Mouse (Mus musculus): ENCODE measurements around the gene Pter.
A peak's percentile ranks its signal among the peaks of the same experiment; 100 is the strongest.

Gene Pter

DNA sequence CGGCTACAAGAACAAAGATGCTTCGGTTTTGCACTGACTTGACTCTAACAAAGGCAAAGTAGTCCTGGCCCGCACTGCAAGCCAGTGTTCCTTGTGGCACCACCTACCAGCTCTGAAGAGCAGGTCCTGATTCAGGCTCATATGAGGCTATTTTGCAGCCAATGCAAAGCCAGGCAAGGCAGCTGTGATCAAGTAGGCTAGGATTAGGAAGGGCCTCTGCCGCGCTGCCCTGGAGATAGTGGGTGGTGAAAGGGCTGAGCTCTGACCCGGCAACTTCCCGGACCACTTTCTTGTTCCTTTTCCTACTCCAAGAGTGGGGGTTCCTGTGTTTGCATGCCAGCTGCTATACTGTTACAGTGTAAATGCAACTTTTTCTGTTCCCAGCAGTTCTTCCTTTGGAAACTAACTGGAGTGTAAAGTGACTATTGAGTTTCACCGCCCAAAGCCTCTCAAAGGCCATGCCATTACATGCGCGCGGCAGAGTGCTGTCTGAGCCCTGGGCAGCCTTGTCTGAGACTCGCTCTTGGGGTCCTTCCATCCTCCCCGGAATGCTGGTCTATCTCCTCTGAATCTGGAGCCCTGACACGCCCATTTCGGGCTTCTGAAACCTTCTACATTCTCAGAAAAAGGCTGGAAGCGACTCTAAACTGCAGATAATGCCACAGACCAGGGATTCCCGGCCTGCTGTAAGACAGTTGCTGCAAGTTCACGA is 85.6 kb downstream of the Pter start:
- peak in 1 of 2 experiments; percentile 5 for DNase-seq

- peak in 1 of 2 experiments; percentile 17 for DNase-seq
Observed at GRCm38 (mm10) chr2:13010030-13010459, 86.2 kb downstream of the Pter start.

DNA sequence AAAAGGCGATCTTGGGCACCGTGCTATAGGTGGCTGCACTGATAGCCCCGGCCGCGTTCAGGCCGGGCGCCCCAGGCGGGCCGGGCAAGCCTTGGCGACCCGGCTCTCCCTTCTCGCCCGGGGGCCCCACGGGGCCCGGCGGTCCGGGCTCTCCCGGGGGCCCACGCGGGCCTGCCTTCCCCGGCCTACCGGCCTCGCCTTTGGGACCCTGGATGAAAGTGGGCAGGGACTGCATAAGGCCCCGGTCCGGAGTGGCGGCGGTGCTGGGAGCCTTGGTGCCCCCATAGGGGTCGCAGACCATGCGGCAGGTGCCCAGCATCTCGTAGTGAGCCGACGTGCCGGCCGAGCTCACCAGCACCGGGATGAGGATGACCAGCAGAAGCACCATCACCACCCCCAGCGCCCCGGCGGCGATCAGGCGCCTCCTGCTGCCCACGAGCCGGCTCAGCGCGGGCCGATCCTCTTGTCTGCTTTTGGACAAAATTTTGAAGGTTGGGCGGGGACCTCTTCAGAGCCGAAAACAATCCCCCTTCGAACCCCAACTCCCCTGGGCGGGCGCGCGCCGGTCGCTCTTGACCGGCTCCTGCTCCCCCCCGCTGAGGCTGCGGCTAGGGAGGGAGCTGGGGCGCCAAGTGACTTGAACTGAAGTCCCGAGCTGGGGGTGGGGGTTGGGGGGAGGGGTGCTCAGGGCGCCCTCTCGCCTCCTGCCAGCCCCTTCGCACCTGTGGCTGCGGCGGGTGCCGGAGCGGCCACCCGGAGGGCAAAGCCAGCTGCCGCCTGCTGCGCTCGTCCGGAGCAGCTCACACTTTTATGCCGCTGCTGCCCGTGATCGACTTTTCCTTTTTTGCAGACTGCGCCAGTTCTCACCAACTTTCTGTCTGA is 86.9 kb downstream of the Pter start:
- peak; percentile 46 to 49 for DNase-seq

DNA sequence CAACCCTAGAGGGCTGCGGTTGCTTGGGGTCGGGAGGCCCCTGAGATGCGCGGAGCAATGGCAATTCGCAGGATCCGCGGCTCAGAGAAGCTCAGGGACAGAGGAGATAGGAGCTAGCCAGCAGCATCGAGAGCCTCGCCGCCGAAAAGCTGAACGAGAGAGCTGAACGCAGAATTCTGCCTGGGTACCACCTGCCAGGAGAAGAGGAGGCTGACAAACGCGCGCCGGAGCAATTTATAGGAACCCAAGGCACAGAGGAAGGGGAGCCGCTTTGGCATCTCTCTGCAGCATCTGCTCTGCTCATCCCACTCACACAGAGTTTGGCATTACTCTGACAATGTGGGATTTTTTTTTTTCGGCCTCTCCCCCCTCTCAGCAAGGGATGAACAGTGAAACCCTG is 87.6 kb downstream of the Pter start, which contains the start of gene C1ql3:
C1ql3 (minus strand) TSS at position 335 of the 400 bp plus-strand sequence.
- peak; percentile 54 to 57 for DNase-seq

GRCm38 (mm10) chr2:13011973-13012372 is 88.1 kb downstream of the Pter start:
- DNase-seq: no peak

- no peak for DNase-seq
Observed at GRCm38 (mm10) chr2:13018382-13018781, 94.5 kb downstream of the Pter start.

DNA sequence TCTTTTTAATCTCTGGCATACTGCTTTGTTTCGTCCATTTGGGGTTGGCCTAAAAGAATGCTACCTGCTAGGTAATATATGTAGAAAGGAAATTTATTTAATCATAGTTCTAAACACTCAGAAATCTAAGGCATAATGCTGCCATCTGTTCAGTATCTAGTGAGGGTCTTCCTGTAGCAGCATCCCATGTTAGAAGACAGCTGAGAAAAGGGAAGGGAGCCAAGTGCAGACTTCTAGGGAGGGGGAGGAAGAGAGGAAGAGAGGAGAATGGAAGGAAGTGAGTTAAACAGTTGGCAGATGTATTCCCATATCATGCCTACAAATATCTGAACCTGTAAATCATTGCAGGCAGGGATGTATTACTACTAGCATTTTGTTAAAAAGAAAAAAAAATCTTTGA is 95.0 kb downstream of the Pter start:
- DNase-seq: no peak

DNA sequence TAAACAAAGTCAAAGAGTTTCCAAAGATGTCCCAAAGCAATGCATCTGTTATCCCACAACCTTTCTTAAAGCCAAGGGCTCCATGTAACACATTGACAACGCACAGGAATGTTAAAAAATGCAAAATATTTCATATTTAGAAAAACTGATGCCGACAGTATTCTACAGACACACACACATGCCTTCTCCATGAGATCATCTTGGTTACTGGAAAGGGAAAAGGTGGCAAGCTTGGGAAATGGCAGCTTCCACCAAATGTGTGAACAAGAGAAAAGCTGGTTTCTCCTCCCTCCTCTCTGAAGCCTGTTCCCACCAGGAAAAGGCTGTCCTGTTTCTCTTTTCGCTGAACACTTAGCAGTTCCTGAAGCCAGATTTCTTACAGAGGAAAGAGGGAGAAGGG is 114.9 kb downstream of the Pter start:
- DNase-seq: no peak

DNA sequence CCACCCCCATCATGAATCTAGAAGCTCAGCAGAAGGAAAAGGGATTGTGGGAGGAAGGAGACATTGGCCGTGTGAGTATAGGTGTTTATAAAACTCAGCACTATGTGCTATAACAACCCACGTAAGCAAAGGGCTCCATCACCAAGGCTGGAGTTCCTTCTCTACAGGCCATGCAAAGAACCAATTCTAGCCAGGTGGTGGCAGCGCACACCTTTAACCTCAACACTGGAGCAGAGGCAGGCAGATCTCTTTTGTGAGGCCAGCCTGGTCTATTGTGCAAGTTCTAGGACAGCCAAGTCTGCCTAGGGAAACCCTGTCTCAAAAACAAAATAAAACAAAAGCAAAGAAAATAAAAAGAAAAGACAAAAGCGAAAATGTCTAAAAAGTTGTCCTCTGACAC is 115.9 kb downstream of the Pter start:
- no peak for DNase-seq

- DNase-seq: no peak
Observed at GRCm38 (mm10) chr2:13044555-13044954, 120.7 kb downstream of the Pter start.

DNA sequence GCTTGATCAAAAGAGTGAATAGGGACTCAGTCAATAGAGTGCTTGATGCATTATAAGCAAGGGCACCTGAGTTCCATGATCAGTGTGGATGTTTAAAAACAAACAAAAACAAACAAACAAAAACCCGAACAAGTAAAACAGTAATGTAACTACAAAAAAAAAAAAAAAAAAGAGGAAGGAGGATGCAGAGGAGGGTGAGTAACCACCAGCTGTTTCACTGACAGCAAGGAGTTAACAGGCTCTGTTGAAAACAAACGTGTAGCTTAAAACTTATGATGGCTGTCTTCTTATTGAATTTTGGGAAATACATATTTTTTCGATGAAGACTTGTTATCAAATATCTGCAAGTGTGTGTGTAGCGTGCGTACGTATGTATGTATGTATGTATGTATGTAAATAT is 124.8 kb downstream of the Pter start:
- no peak for DNase-seq

Measured in cerebellum, postnatal 14 days (tissue).